Mouse (Mus musculus): Measurements from ENCODE around the gene Slc12a5.

- TF ChIP-seq GATA1 (IDR thresholded peaks at IDR 0.05; ENCODE audit: low read length) = no peak
- TF ChIP-seq TAL1 (IDR thresholded peaks at IDR 0.05; ENCODE audit: low read length) = no peak
Observed at GRCm38 (mm10) chr2:164930706-164931581, 29.7 kb upstream of the Slc12a5 start.

Data from erythroblast, embryonic 14.5 days (primary cell).